Mouse (Mus musculus) gastrocnemius, postnatal 25 days (tissue): ENCODE data around the gene 4921524J17Rik. TPM values are rescaled to one million over a fixed set of nuclear protein-coding genes. Genes with fewer than 3 reads are reported as not detected.

ENCODE experiments used
- DNase-seq: peaks from one replicate; pipeline ENCODE4 v3.0.0; 2022
- total RNA-seq, 2 experiments: library from RNA; stranded (reverse); gene quantifications; 1 replicate in 1 of 2; 2 replicates in 1 of 2; pipeline ENCODE4 v1.2.3; 2021

Gene 4921524J17Rik
- total RNA-seq, 2 experiments from 2014 or later: 10.3 to 10.7 TPM

GRCm38 (mm10) chr8:85444092-85444491 lies 11.5 kb upstream of the 4921524J17Rik start:
- DNase-seq: no peak

DNA sequence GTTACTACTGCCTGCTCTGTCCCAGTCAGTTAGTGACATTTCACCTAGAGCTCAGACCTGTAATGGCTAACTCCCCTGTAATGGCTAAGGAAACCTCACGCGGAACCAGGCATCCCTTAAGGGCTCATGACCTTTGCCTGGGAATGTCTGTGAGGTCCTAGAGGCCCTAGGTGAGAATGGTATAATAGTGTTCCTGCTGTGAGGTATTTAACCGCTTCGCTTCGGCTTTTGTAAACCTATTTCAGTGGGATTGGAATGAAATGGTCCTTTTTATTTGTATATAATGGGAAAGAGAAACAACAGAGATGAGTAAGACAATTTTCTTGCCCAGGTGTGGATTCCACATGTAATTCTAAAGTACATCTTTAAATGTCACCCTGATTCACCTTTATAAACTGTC lies 8.9 kb upstream of the 4921524J17Rik start:
- no peak for DNase-seq

GRCm38 (mm10) chr8:85435736-85436135 lies 3.1 kb upstream of the 4921524J17Rik start:
- no peak for DNase-seq

DNA sequence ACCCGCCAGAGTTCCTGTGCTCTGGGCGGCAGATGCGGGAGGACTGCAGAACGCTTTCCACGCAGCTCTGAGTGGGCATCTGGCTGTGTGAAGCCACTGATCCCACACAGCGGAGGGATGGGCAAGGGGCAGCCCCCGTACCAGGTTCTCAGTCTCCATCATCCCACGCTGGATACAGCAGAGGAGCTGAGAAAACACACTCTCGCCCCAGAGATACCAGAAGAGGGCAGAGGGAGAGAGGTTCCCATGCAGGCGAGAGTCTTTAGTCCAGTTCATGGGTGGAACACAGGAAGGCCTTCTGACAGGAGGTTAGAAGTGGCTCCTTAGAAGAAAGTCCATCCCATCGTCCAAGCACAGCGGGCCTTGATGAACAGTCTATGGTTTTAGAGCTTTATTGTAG lies 2.2 kb upstream of the 4921524J17Rik start:
- DNase-seq: no peak

DNA sequence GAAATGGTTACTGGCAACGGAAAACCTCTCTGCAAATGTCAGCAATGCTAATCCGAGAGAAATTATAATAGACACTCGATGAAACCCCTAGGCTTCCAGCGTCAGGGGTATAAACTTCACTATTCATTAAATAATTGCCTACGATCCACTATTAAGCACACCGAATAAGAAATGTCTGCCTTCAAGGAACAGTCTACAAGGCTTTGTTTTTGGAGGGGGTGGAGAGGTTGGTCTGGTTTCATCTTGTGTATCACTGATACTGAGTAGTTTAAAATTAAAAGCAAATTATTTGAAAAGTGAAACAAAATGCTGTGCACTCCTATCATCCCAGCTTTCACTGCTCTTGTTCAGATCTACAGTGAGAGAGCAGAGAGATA lies 372 bp upstream of the 4921524J17Rik start:
- DNase-seq: no peak

DNA sequence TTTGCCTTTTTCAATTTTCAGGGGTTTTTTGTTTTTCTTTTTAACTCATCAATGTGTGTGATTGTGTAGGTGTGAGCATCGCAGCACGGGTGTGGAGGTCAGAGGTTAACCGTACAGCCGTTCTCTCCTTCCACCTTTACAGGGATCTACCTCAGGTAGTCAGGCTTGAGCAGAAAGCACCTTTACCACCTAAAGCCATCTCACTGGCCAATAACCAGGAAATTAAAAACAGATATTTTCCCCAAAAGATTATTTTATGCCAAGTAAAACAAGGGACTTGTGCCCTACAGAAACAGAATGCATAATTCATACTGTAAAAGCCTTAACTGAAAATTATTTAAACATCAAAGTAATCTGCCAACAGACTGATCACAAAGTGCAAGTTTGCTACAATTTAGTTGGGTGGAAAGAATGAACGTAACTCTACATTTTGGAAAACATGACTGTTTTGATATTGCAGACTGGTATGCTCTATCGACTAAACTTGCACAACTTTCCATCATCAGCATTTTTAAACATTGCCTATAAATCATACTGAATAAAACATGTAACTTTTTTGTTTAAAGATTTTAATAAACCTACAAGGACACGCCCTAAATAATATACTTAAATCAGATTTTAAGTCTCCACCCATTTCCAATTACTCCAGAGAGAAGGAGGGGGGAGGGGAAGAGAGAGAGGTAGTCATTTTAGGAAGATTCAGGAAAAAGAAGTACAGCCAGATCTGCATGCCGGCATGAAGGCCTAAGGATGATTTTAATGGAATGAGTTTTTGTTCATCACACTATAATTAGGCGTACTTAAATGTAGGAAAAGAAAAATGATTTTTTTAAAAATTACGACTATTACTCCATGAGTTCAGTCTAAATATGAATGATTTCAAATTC lies 1.1 kb downstream of the 4921524J17Rik start:
- DNase-seq: no peak

GRCm38 (mm10) chr8:85430801-85431200 lies 1.8 kb downstream of the 4921524J17Rik start:
- DNase-seq: peak; percentile 17

DNA sequence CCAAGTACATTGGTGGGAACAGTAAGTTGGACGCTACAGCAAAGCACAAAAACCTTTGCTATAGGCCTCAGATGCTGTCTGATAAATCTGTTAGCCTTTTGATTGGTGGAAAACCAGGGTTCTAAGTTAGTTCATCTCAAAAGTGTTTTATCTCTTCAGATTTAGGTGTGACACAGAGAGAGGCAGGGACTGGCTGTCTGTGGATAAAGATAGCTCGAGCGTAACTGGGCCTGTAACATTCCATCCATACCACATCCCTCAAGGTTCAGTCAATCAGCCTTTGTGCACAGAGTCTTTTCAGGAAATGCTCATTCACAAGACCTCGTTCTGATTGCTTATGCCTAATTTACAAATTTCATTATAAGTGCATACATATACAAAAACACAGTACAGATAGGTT lies 3.4 kb downstream of the 4921524J17Rik start:
- DNase-seq: no peak

DNA sequence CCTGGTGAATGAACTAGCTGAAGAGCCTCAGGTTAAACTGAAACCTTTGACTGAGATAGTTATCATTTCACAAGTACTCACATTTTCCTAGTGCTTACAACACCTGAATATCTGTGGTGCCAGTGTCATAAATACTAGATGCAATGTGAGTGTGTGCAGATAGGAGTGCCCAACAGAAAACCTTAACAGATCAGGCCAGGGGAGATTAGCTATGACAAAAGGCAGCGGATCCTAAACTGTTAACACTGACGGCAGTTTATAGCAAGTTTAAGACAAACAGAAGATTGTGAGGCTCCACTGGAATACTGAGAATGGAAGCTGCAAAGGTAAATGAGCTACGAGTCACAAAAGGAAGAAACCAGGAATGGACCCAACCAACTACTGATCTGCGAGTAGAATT lies 5.6 kb downstream of the 4921524J17Rik start:
- DNase-seq: no peak

DNA sequence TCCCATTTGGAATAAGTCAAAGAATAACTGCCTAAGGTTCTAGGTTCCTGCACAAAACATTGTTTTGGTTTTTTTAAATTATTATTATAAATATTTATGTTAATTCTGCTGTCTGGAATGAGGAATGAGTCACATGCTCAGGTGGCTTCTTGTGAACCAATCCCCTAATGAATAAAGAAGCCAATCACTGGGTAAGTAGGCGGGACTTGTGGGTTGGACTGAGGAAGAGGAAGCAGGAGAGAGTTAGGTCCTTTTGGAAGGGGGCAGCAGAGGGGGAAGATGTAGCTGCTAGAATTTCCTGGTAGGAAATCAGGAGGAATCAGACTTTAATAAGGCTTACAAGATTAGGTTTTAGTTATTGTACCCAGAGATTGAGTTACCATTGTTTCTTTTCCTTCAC lies 11.3 kb downstream of the 4921524J17Rik start:
- DNase-seq: no peak

DNA sequence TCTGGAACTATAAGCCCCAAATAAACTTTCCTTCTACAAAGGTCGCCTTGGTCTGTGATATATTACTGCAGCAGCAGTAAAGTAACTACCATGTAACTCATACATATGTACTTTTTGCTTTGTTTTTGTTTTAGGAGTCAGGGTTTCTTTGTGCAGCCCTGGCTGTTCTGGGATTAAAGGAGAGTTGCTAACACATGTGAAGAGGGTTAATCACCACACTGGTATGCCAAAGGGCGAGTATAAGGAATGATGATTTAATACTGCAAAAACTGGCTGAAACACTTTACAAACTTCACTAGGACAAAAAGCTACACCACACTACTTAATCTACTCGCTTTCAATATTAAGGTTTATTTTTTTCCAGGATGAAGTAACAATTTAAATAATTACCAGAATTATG lies 24.1 kb downstream of the 4921524J17Rik start:
- DNase-seq: no peak

- no peak for DNase-seq
These were observed 24.6 kb downstream of the 4921524J17Rik start for GRCm38 (mm10) chr8:85408053-85408505.

DNA sequence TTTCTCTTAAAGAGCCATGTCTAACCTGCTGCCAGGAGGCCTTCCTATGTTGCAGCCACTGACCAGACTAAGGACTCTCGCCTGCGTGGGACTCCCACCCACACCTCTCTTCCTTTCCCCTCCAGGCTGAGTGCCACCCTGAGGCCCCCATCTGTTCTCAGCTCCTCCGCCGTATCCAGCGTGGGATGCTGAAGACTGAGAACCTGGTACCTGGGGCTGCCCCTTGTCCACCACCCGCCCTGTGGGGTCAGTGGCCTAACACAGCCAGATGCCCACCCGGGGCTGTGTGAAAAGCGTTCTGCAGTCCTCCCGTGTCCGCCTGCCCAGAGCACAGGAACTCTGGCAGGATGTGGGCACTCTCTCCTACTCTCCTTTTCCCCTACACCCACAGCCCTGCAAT lies 26.7 kb downstream of the 4921524J17Rik start:
- no peak for DNase-seq

DNA sequence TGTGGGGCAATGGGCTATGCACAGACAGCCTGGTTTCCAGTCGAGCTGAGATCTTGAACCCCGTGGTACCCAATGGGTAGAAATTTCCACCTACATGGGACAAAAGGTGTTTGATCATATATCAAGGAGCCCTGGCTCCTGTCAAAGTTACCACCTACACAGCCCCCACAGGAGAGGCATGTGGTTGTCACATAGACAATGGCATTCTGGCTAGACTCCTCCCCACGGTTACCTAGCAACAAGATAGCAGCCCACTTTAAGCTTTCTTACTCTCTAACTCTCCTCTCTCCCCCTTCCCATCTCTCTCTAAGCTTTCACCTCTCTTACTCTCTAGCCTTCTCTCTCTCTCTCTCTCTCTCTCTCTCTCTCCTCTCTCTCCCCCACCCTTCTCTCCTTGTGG lies 27.2 kb downstream of the 4921524J17Rik start:
- DNase-seq: no peak

GRCm38 (mm10) chr8:85398548-85398947 lies 34.1 kb downstream of the 4921524J17Rik start:
- no peak for DNase-seq

DNA sequence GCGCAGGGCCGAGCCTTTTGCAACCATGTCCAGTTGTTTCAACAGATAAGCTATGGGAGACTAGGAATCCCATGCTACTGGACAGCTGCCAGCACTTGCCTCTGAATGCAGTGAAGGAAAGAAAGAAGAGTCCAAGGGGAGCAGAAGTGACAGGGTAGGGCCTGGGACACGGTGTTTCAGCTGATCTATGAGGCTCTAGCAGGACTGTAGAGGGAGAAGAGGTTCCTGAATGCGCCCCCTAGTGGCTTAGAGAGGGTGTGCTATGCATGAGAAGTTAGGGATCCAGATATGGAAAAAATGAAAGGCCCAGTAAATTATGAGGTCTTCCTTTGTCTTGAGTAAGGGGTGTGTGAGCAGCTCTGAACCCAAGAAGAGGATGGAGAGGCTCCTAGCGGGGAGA lies 35.1 kb downstream of the 4921524J17Rik start:
- DNase-seq: no peak

GRCm38 (mm10) chr8:85396432-85397079 lies 36.1 kb downstream of the 4921524J17Rik start:
- no peak for DNase-seq

DNA sequence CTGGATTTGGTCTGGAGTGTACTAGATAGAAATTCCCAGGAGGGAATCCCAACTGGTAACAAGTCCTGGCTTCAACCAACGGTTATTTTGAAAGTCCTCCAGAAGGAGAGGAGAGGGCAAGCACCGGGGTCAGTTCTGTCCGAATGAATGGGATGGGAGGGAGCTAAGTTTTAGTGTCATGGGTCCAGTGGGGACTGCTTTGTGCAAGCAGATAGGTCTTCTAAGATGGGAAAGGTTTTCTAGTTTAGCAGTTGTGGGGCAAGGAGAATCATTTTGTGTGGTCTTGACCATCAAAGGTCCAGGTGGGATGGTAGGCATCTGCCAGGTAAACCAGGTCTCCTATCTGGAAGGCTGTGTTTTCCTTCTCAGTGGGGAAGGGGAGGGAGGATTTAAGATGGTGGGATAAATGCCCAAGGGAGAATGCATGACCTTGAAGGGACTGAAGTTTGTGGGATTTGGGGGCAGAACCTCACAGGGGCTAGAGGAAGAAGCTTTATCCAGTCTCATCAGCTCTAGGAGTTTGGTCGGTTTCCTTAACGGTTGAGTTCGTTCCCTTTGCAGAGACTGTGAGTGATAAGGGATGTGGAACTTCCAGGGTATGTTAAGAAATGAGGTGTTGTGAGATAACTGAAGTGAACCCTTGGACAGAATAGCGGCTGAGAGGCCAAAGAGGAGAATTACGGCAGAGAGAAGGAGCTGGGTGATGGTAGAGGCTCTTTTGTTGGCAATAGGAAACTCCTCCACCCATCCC lies 36.8 kb downstream of the 4921524J17Rik start:
- no peak for DNase-seq

DNA sequence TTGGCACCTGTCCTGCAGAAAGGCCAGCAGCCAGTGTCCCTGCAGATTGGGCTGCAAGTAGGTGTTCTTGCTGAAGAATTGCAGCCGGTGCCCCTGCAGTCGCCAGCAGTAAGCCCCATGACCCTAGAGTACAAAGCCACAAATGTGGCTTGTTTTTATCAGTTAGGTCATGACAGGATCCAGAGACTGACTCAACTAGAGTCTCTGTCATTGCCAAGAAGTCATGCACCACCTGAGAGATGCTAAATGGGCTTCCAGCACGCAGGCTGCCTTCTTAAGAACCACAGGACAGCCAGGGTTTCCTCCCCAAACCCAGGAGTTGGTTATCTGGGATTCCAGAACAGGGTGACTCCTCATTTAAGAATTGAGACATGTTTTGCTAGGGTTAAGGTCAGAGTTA lies 37.6 kb downstream of the 4921524J17Rik start:
- no peak for DNase-seq

GRCm38 (mm10) chr8:85393199-85393598 lies 39.4 kb downstream of the 4921524J17Rik start:
- no peak for DNase-seq

GRCm38 (mm10) chr8:85391438-85391837 lies 41.2 kb downstream of the 4921524J17Rik start:
- no peak for DNase-seq

DNA sequence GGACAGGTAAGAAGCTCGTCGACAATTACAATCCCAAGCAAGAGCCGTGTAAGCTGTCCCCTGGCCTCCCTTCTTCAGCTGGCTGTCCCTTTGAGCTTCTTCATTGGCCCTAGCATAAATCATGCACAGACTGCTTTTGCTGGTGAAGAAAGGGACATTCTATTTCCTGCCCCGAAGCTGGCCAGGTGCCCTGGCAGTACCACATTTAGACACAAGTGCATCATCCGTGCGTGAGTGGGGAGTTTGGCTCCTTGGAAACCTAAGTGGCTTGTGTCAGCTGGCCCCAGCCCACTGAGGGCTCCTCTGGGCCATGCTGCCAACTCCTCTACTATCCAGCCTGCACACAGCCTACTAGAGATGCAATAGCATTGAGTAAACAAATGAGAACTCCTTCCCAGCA lies 46.4 kb downstream of the 4921524J17Rik start, which contains the start of gene Mylk3:
Mylk3 (minus strand) TSS at position 141 of the 400 bp plus-strand sequence.
- peak; percentile 17 for DNase-seq

DNA sequence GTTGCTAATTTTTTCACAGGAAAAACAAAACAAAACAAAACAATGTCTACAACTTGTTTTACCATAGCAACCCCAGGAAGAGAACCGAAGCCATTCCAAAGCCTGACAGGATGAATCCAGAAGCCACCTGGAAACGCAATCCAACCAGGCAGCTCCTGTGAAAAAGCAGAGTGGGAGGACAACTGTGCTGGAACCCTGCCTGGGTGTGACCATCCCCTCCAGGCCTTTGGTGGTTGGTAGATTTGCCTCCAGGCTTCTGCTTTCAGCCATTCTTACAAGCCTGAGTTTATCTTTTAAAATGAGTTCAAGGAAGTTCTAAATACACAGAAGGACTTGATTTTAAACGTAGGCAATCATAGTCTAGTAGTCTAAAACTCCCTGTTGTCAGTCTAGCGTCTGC lies 50.7 kb downstream of the 4921524J17Rik start:
- no peak for DNase-seq
